Mouse (Mus musculus) thymus, adult 2 months (tissue): ENCODE data around the gene Olfr156.

ENCODE experiments used
- CTCF ChIP-seq: fragments of 200-500 bp; IDR thresholded peaks from 2 replicates; pipeline ENCODE4 v1.5.1; 2012; ENCODE audit warnings: mild to moderate bottlenecking, control low read depth, low read length, moderate library complexity, borderline replicate concordance; ENCODE audit not compliant: control insufficient read depth, poor library complexity, insufficient read depth; ENCODE audit errors: extremely low read depth
- POLR2A ChIP-seq: fragments of 200-500 bp; IDR thresholded peaks from 2 replicates; pipeline ENCODE4 v1.6.1; 2012; ENCODE audit warnings: mild to moderate bottlenecking, low read length, control low read depth, moderate library complexity; ENCODE audit not compliant: control insufficient read depth, poor library complexity, insufficient read depth; ENCODE audit errors: extremely low read depth

DNA sequence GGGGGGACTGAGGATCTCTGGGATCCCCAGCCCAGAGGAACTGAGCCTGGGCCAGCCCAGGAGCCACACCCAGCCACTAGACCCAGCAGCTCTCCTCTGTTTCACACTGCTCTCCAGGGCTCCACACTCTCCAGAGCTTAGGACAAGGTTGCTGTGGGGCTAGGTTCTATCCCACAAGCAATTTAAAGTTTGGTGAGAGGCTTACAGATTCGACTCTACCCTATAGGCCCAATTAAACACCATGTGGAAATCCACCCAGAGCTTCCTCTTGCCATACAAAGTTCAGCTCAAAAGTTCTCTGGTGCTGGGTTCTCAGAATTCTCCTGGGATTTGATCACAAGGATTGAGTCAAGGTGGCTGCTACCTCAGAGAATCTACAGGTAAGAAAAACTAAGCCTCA is 16.4 kb upstream of the Olfr156 start, which contains the start of gene Olfr157:
- no peak for TF ChIP-seq POLR2A
- TF ChIP-seq CTCF, result no peak
